12 mouse cellular contexts compared by ENCODE assay signal in the genomic region with DNA sequence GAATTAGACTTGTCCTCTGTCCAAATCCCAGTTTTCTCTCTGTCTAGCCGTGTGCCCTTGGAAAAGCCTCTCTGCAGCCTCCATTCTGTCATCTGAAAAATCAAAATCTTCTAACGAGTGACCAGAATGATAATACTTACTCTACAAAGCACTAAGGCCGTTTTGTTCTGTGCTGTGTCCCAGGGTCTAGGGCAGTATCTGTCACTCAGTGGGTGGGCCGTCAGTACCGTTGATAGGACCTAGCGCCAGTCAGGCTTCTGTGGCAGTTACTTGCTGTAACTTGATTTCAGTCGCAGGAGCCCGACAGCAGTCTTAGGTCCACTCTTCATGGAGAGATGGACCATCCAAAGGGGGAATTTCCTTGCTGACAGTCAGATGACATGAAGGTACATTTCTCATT. TPM values are rescaled to one million over a fixed set of nuclear protein-coding genes. Genes with fewer than 3 reads are reported as not detected.
DNase-seq lines count a peak whose midpoint lies in the region; ATAC-seq lines count a peak whose summit lies in the region.
"Had no signal": no experiment of that assay in that cellular context is flagged by ENCODE, and none has a peak within 500 bp of the region (broad histone marks: within the 10 kb centered on the region; RNA-seq: fewer than 3 reads in every experiment).

No protein-coding gene starts in this region.

- peak overlapping the region; percentile 78; the same call in 1 of the 2 replicates for H3K4me3 ChIP-seq in embryonic facial prominence, embryonic 10.5 days
- H3K4me3 ChIP-seq in hindbrain, embryonic 14.5 days (replicated peaks; ENCODE audit: low read length), result 0 out of 2 replicates have a peak overlapping the region, but pooled peaks have one; percentile 93
- H3K4me3 ChIP-seq in neural tube, embryonic 11.5 days (ENCODE audit: low read depth, low read length), result no peak overlapping the region
- H3K4me3 ChIP-seq in kidney, embryonic 15.5 days (replicated peaks), result no peak overlapping the region
- H3K4me3 ChIP-seq: erythroblast, embryonic 14.5 days had no signal

- H3K9me3 ChIP-seq in embryonic facial prominence, embryonic 10.5 days, result no peaks in the 10 kb centered on the region
- H3K9me3 ChIP-seq in hindbrain, embryonic 14.5 days (ENCODE audit: control insufficient read depth, low read length), result no peaks in the 10 kb centered on the region
- no peaks in the 10 kb centered on the region for H3K9me3 ChIP-seq in neural tube, embryonic 11.5 days (ENCODE audit: control insufficient read depth, low read length)
- H3K9me3 ChIP-seq in kidney, embryonic 15.5 days (replicated peaks), result no peaks in the 10 kb centered on the region

- peak; percentile 51 to 65 for DNase-seq in cerebellum, postnatal 14 days
- no peak for DNase-seq in cerebellum, postnatal 25 days
- DNase-seq in embryonic facial prominence, embryonic 10.5 days (ENCODE audit: low spot score), result no peak
- DNase-seq in hindbrain, embryonic 14.5 days (ENCODE audit: low spot score), result no peak
- DNase-seq in neural tube, embryonic 11.5 days (ENCODE audit: low spot score), result peak; percentile 56
- no peak for DNase-seq in lung, postnatal 14 days
- no peak for DNase-seq in thymus, postnatal 25 days
- DNase-seq: B cell, adult 2 months; gastrocnemius, postnatal 25 days had no signal

- H3K36me3 ChIP-seq in embryonic facial prominence, embryonic 10.5 days (replicated peaks), result no peaks in the 10 kb centered on the region
- H3K36me3 ChIP-seq in hindbrain, embryonic 14.5 days (replicated peaks; ENCODE audit: control insufficient read depth, insufficient read depth), result no peaks in the 10 kb centered on the region
- H3K36me3 ChIP-seq in neural tube, embryonic 11.5 days (ENCODE audit: control insufficient read depth, insufficient read depth, low read length), result no peaks in the 10 kb centered on the region
- H3K36me3 ChIP-seq in kidney, embryonic 15.5 days, result no peaks in the 10 kb centered on the region

- peak overlapping the region; percentile 61 for H3K4me2 ChIP-seq in hindbrain, embryonic 14.5 days (replicated peaks)
- H3K4me2 ChIP-seq in neural tube, embryonic 11.5 days (ENCODE audit: low read depth), result peak overlapping the region; percentile 3
- no peak overlapping the region for H3K4me2 ChIP-seq in kidney, embryonic 15.5 days

- H3K4me1 ChIP-seq in embryonic facial prominence, embryonic 10.5 days, result peaks cover 52% of the 10 kb centered on the region
- H3K4me1 ChIP-seq in hindbrain, embryonic 14.5 days (replicated peaks; ENCODE audit: control insufficient read depth, insufficient read depth, low read length), result peaks cover 57% of the 10 kb centered on the region
- H3K4me1 ChIP-seq in neural tube, embryonic 11.5 days (ENCODE audit: control insufficient read depth, insufficient read depth, low read length), result peaks cover 32% of the 10 kb centered on the region
- peaks cover 19% of the 10 kb centered on the region for H3K4me1 ChIP-seq in kidney, embryonic 15.5 days

- H3K27ac ChIP-seq in embryonic facial prominence, embryonic 10.5 days (replicated peaks), result peak overlapping the region; percentile 48; the same call in 1 of the 2 replicates
- peak overlapping the region; percentile 97 for H3K27ac ChIP-seq in hindbrain, embryonic 14.5 days
- peak overlapping the region; percentile 88 for H3K27ac ChIP-seq in neural tube, embryonic 11.5 days (ENCODE audit: low read depth, low read length)
- H3K27ac ChIP-seq in kidney, embryonic 15.5 days, result no peak overlapping the region
- H3K27ac ChIP-seq: stomach, postnatal 0 days had no signal

- WGBS in embryonic facial prominence, embryonic 10.5 days, result 9% methylated on average over 8 of the region's 8 CpGs
- WGBS in hindbrain, embryonic 14.5 days, result 4% methylated on average over 8 of the region's 8 CpGs
- 7% methylated on average over 8 of the region's 8 CpGs for WGBS in neural tube, embryonic 11.5 days
- 8% methylated on average over 8 of the region's 8 CpGs for WGBS in kidney, embryonic 15.5 days

- ATAC-seq in hindbrain, embryonic 14.5 days (ENCODE audit: low FRiP score), result no peak
- no peak for ATAC-seq in neural tube, embryonic 11.5 days (ENCODE audit: insufficient read depth, low FRiP score, low TSS enrichment)
- ATAC-seq in kidney, embryonic 15.5 days (replicated peaks; ENCODE audit: low FRiP score), result no peak

- H3K27me3 ChIP-seq in embryonic facial prominence, embryonic 10.5 days (replicated peaks; ENCODE audit: low read depth, poor library complexity, severe bottlenecking), result peaks cover 76% of the 10 kb centered on the region
- H3K27me3 ChIP-seq in hindbrain, embryonic 14.5 days (ENCODE audit: control insufficient read depth, insufficient read depth, low read length), result no peaks in the 10 kb centered on the region
- no peaks in the 10 kb centered on the region for H3K27me3 ChIP-seq in neural tube, embryonic 11.5 days (ENCODE audit: control insufficient read depth, insufficient read depth, low read length)
- peaks cover 80% of the 10 kb centered on the region for H3K27me3 ChIP-seq in kidney, embryonic 15.5 days

- H3K9ac ChIP-seq in hindbrain, embryonic 14.5 days, result peak overlapping the region; percentile 32
- no peak overlapping the region for H3K9ac ChIP-seq in neural tube, embryonic 11.5 days (ENCODE audit: low read length)
- no peak overlapping the region for H3K9ac ChIP-seq in kidney, embryonic 15.5 days

RNA-seq across cellular contexts. Expression of a gene that starts 1.4 kb away (rescaled TPM):
- polyA plus RNA-seq in embryonic facial prominence, embryonic 10.5 days (2016; fragmentation: Nextera tagmentation; extraction: Ambion mirVana), result 0.98 and 1.5 TPM in 2 replicates
- polyA plus RNA-seq in hindbrain, embryonic 14.5 days (2014; fragmentation: Nextera tagmentation; extraction: Ambion mirVana), result 15.4 and 16.3 TPM in 2 replicates
- polyA plus RNA-seq in neural tube, embryonic 11.5 days (2014; fragmentation: Nextera tagmentation; extraction: Ambion mirVana), result 8.2 and 10.0 TPM in 2 replicates
- 0.67 and 0.93 TPM in 2 replicates for polyA plus RNA-seq in kidney, embryonic 15.5 days (2015; fragmentation: Nextera tagmentation; extraction: Ambion mirVana)
- polyA plus RNA-seq: erythroblast, embryonic 14.5 days had no signal

RNA-seq across cellular contexts. Expression of a gene that starts 14.1 kb away (rescaled TPM):
- 30.9 and 34.8 TPM in 2 replicates for polyA plus RNA-seq in embryonic facial prominence, embryonic 10.5 days (2016; fragmentation: Nextera tagmentation; extraction: Ambion mirVana)
- polyA plus RNA-seq in hindbrain, embryonic 14.5 days (2014; fragmentation: Nextera tagmentation; extraction: Ambion mirVana), result 23.9 and 24.0 TPM in 2 replicates
- 25.5 and 26.2 TPM in 2 replicates for polyA plus RNA-seq in neural tube, embryonic 11.5 days (2014; fragmentation: Nextera tagmentation; extraction: Ambion mirVana)
- 27.7 and 28.9 TPM in 2 replicates for polyA plus RNA-seq in kidney, embryonic 15.5 days (2015; fragmentation: Nextera tagmentation; extraction: Ambion mirVana)

RNA-seq across cellular contexts. Expression of a gene that starts 53.2 kb away (rescaled TPM):
- polyA plus RNA-seq in embryonic facial prominence, embryonic 10.5 days (2016; fragmentation: Nextera tagmentation; extraction: Ambion mirVana), result 0.69 and 0.70 TPM in 2 replicates
- polyA plus RNA-seq in hindbrain, embryonic 14.5 days (2014; fragmentation: Nextera tagmentation; extraction: Ambion mirVana), result 24.5 and 25.2 TPM in 2 replicates
- 1.4 and 2.1 TPM in 2 replicates for polyA plus RNA-seq in neural tube, embryonic 11.5 days (2014; fragmentation: Nextera tagmentation; extraction: Ambion mirVana)
- 2.3 and 4.8 TPM in 2 replicates for polyA plus RNA-seq in kidney, embryonic 15.5 days (2015; fragmentation: Nextera tagmentation; extraction: Ambion mirVana)

Comparison
In these comparisons a context has a peak if more than half of its experiments do, and no peak if none do; other contexts are left out.
1. DNase-seq: peak in cerebellum, postnatal 14 days (2 of 2) and neural tube, embryonic 11.5 days (single experiment); none in cerebellum, postnatal 25 days (0 of 2), embryonic facial prominence, embryonic 10.5 days (single experiment), hindbrain, embryonic 14.5 days (single experiment), lung, postnatal 14 days (single experiment) and thymus, postnatal 25 days (single experiment).
2. H3K4me3 ChIP-seq: peak in embryonic facial prominence, embryonic 10.5 days (single experiment) and hindbrain, embryonic 14.5 days (single experiment); none in neural tube, embryonic 11.5 days (single experiment) and kidney, embryonic 15.5 days (single experiment).